Mouse (Mus musculus): ENCODE measurements around the gene Oas1e. TPM values are rescaled to one million over a fixed set of nuclear protein-coding genes. Genes with fewer than 3 reads are reported as not detected.

Gene Oas1e
- polyA plus RNA-seq, 1 experiment from 2014 or later = not detected

DNA sequence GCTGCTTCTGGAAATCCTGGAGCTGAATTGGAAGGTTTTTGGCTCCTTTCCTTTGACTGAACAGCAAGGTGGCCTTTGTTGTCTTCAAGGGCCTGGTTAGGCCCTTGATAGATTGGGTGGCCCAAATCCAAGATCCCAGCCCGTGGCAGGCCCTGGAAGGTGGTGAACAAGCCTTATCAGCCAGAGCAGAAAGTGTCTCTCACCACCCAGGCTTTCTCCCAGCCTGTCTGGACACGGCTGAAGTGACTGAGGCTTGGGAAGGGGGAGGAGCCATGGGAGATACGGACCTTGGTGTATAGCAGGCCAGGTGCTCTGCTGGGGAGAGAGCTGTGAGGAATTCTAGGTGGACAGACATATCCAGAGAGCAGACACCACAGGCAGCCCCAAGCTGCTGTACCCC is 25.9 kb downstream of the Oas1e start:
- TF ChIP-seq EP300 (optimal IDR thresholded peaks at IDR 0.05) (no peak), CTCF (IDR thresholded peaks at IDR 0.05; ENCODE audit: low read depth) (no peak)
- ATAC-seq (ENCODE audit: low FRiP score, low TSS enrichment) (no peak), DNase-seq (ENCODE audit: low spot score) (no peak)
- H3K27me3 ChIP-seq (ENCODE audit: control insufficient read depth, insufficient read depth, low read length) = no peaks in the 10 kb centered on the region
- H3K36me3 ChIP-seq (ENCODE audit: control insufficient read depth, insufficient read depth, low read length) = no peaks in the 10 kb centered on the region
- WGBS = 51% methylated on average over 3 of the region's 3 CpGs
- no peak overlapping the region for H3K4me2 ChIP-seq (replicated peaks; ENCODE audit: low read depth)
- H3K4me1 ChIP-seq (replicated peaks; ENCODE audit: control insufficient read depth, insufficient read depth) = no peaks in the 10 kb centered on the region
- no peak overlapping the region for H3K27ac ChIP-seq (replicated peaks)
- no peaks in the 10 kb centered on the region for H3K9me3 ChIP-seq (ENCODE audit: control insufficient read depth, low read length)
- H3K9ac ChIP-seq (ENCODE audit: low read length) = no peak overlapping the region
- H3K4me3 ChIP-seq (ENCODE audit: low read depth, low read length) = no peak overlapping the region

DNA sequence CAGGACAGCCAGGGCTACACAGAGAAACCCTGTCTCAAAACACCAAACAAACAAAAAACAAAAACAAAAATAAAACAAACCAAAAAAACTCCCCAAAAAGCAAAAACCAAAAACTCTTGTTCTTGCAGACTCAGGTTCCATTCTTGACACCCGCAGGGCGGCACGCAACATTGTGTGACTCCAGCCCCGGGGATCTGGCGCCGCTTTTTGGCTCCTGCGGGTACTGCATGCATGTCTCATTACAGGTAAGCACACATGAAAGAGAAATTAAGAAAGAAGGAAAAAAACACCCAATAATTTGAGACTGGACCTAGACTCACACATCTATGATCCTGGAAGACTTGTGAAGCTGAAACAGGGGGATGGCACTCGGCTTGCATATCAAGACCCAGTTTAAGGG is 30.3 kb downstream of the Oas1e start:
- 66% methylated on average over 8 of the region's 8 CpGs for WGBS
- Histone ChIP-seq H3K36me3 (ENCODE audit: control insufficient read depth, insufficient read depth, low read length) (no peaks in the 10 kb centered on the region), H3K9me3 (ENCODE audit: control insufficient read depth, low read length) (no peaks in the 10 kb centered on the region), H3K9ac (ENCODE audit: low read length) (no peak overlapping the region), H3K27me3 (ENCODE audit: control insufficient read depth, insufficient read depth, low read length) (no peaks in the 10 kb centered on the region), H3K27ac (replicated peaks) (no peak overlapping the region), H3K4me2 (replicated peaks; ENCODE audit: low read depth) (no peak overlapping the region), H3K4me1 (replicated peaks; ENCODE audit: control insufficient read depth, insufficient read depth) (no peaks in the 10 kb centered on the region), H3K4me3 (ENCODE audit: low read depth, low read length) (no peak overlapping the region)
- no peak for TF ChIP-seq EP300 (optimal IDR thresholded peaks at IDR 0.05)
- TF ChIP-seq CTCF (IDR thresholded peaks at IDR 0.05; ENCODE audit: low read depth) = no peak
- no peak for DNase-seq (ENCODE audit: low spot score)
- ATAC-seq (ENCODE audit: low FRiP score, low TSS enrichment) = no peak

DNA sequence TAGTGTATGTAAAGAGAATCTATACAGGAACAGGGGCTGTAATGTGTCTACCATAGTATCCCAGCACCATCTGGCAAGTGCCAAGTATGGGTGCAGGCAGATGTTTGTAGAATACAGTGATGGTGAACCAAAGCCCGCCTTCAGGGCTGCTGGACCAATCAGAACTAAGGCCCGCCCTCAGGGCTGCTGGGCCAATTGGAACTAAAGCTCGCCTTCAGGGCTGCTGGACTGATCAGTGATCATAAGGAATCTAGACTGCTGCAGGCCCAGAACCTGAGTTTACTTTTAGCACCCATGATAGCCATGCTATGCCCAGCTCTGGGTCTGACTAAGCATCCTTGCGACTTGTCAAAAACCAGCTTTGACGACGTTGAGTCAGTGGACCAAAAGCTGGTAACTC is 33.4 kb downstream of the Oas1e start:
- Histone ChIP-seq H3K36me3 (ENCODE audit: control insufficient read depth, insufficient read depth, low read length) (no peaks in the 10 kb centered on the region), H3K27me3 (ENCODE audit: control insufficient read depth, insufficient read depth, low read length) (no peaks in the 10 kb centered on the region), H3K9ac (ENCODE audit: low read length) (no peak overlapping the region), H3K4me3 (ENCODE audit: low read depth, low read length) (no peak overlapping the region), H3K27ac (replicated peaks) (no peak overlapping the region), H3K4me1 (replicated peaks; ENCODE audit: control insufficient read depth, insufficient read depth) (no peaks in the 10 kb centered on the region), H3K4me2 (replicated peaks; ENCODE audit: low read depth) (no peak overlapping the region), H3K9me3 (ENCODE audit: control insufficient read depth, low read length) (no peaks in the 10 kb centered on the region)
- 30% methylated on average over 6 of the region's 6 CpGs for WGBS
- TF ChIP-seq EP300 (optimal IDR thresholded peaks at IDR 0.05) = no peak
- TF ChIP-seq CTCF (IDR thresholded peaks at IDR 0.05; ENCODE audit: low read depth) = no peak
- DNase-seq (ENCODE audit: low spot score) (no peak), ATAC-seq (ENCODE audit: low FRiP score, low TSS enrichment) (0 out of 2 replicates have a peak, but pooled peaks have one; percentile 38)

DNA sequence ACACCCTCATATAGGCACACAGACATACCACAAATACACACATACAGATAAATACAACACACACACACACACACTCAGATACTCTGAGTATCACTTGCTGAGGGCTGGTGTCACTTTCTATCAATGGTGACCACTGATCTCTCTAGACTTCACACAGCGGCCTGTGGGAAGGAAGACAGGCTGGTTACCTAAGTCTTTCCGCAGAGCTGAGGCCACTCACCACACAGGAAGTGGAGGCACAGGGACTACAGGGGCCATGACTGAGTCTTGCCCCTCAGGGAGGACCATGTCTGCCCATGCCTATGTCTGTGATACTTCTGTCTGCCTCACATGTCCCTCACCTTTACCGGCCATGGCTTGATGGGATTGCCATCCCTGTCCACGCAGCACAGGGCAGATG is 41.1 kb downstream of the Oas1e start:
- Histone ChIP-seq H3K9ac (ENCODE audit: low read length) (no peak overlapping the region), H3K9me3 (ENCODE audit: control insufficient read depth, low read length) (no peaks in the 10 kb centered on the region), H3K4me3 (ENCODE audit: low read depth, low read length) (no peak overlapping the region), H3K36me3 (ENCODE audit: control insufficient read depth, insufficient read depth, low read length) (no peaks in the 10 kb centered on the region), H3K27ac (replicated peaks) (no peak overlapping the region), H3K27me3 (ENCODE audit: control insufficient read depth, insufficient read depth, low read length) (no peaks in the 10 kb centered on the region), H3K4me1 (replicated peaks; ENCODE audit: control insufficient read depth, insufficient read depth) (no peaks in the 10 kb centered on the region), H3K4me2 (replicated peaks; ENCODE audit: low read depth) (no peak overlapping the region)
- no peak for DNase-seq (ENCODE audit: low spot score)
- no peak for ATAC-seq (ENCODE audit: low FRiP score, low TSS enrichment)
- TF ChIP-seq CTCF (IDR thresholded peaks at IDR 0.05; ENCODE audit: low read depth) = no peak
- TF ChIP-seq EP300 (optimal IDR thresholded peaks at IDR 0.05) = no peak
- WGBS = 82% methylated on average over 4 of the region's 4 CpGs

DNA sequence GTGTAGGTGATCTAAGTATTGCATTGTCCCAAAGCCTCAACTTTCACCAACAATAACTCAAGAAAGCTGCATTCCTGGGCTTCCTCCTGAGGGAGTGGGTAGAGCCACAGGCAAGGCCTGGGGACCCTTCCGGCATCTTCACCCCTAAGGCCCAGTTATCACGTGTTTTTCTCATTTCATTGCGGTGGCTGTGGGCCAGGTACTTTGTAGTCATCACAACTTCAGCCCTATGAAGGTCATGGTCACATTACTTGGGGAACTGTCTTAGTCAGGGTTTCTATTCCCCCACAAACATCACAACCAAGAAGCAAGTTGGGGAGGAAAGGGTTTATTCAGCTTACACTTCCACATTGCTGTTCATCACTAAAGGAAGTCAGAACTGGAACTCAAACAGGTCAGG is 42.5 kb downstream of the Oas1e start:
- Histone ChIP-seq H3K4me3 (ENCODE audit: low read depth, low read length) (no peak overlapping the region), H3K9ac (ENCODE audit: low read length) (no peak overlapping the region), H3K4me2 (replicated peaks; ENCODE audit: low read depth) (no peak overlapping the region), H3K27ac (replicated peaks) (no peak overlapping the region), H3K4me1 (replicated peaks; ENCODE audit: control insufficient read depth, insufficient read depth) (no peaks in the 10 kb centered on the region), H3K9me3 (ENCODE audit: control insufficient read depth, low read length) (no peaks in the 10 kb centered on the region), H3K27me3 (ENCODE audit: control insufficient read depth, insufficient read depth, low read length) (no peaks in the 10 kb centered on the region), H3K36me3 (ENCODE audit: control insufficient read depth, insufficient read depth, low read length) (no peaks in the 10 kb centered on the region)
- DNase-seq (ENCODE audit: low spot score) (no peak), ATAC-seq (ENCODE audit: low FRiP score, low TSS enrichment) (no peak)
- TF ChIP-seq EP300 (optimal IDR thresholded peaks at IDR 0.05) = no peak
- no peak for TF ChIP-seq CTCF (IDR thresholded peaks at IDR 0.05; ENCODE audit: low read depth)
- WGBS = 70% methylated on average over 3 of the region's 3 CpGs

DNA sequence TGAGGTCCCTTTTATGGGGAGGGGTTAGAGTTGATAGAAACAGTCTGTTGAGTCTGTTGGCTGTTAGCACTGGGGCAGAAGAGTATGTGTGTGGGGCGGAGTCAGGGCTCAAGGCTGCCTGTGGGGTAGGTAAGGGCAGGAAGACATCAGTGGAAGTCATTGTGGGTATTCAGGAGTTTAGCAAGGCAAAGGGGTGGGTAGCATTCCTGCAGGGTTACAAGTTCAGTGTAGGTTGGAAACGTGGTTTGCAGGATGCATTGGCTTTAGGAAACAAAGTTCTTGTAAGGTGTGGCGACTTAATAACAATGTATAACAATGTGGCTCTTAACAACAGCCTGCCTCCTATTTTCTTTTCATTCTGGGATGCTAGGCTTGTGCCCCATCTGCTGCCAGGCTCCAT is 44.1 kb downstream of the Oas1e start:
- Histone ChIP-seq H3K27me3 (ENCODE audit: control insufficient read depth, insufficient read depth, low read length) (no peaks in the 10 kb centered on the region), H3K9ac (ENCODE audit: low read length) (no peak overlapping the region), H3K4me3 (ENCODE audit: low read depth, low read length) (no peak overlapping the region), H3K4me1 (replicated peaks; ENCODE audit: control insufficient read depth, insufficient read depth) (no peaks in the 10 kb centered on the region), H3K9me3 (ENCODE audit: control insufficient read depth, low read length) (no peaks in the 10 kb centered on the region), H3K27ac (replicated peaks) (no peak overlapping the region), H3K4me2 (replicated peaks; ENCODE audit: low read depth) (no peak overlapping the region), H3K36me3 (ENCODE audit: control insufficient read depth, insufficient read depth, low read length) (no peaks in the 10 kb centered on the region)
- ATAC-seq (ENCODE audit: low FRiP score, low TSS enrichment) (no peak), DNase-seq (ENCODE audit: low spot score) (no peak)
- no peak for TF ChIP-seq EP300 (optimal IDR thresholded peaks at IDR 0.05)
- no peak for TF ChIP-seq CTCF (IDR thresholded peaks at IDR 0.05; ENCODE audit: low read depth)
- 68% methylated on average over 3 of the region's 3 CpGs for WGBS

All from stomach, postnatal 0 days (tissue).